Mouse (Mus musculus) myocyte (in vitro differentiated cells): ENCODE data around the gene Tmem87a. TPM values are rescaled to one million over a fixed set of nuclear protein-coding genes. Genes with fewer than 3 reads are reported as not detected.

ENCODE experiments used
- H3K27me3 ChIP-seq: one replicate; pipeline ENCODE4 v1.6.1; 2011; ENCODE audit not compliant: control insufficient read depth, insufficient read depth, insufficient read length
- H3K36me3 ChIP-seq: one replicate; pipeline ENCODE4 v1.6.1; 2011; ENCODE audit not compliant: control insufficient read depth, insufficient read depth
- H3K4me2 ChIP-seq: one replicate; pipeline ENCODE4 v1.6.1; 2011; ENCODE audit warnings: low read depth, control low read depth
- H3K4me3 ChIP-seq: one replicate; pipeline ENCODE4 v1.5.1; 2011; ENCODE audit warnings: mild to moderate bottlenecking, control low read depth, moderate library complexity
- H3K79me2 ChIP-seq: one replicate; pipeline ENCODE4 v1.6.1; 2011; ENCODE audit not compliant: control insufficient read depth, insufficient read depth
- H3ac ChIP-seq: one replicate; pipeline ENCODE4 v1.6.1; 2011; ENCODE audit not compliant: control insufficient read depth, insufficient read length
- CEBPB ChIP-seq: IDR thresholded peaks from 2 replicates; pipeline ENCODE4 v1.6.1; 2011; ENCODE audit warnings: mild to moderate bottlenecking, moderate library complexity; ENCODE audit not compliant: poor library complexity, insufficient read depth, severe bottlenecking
- E2F4 ChIP-seq: IDR thresholded peaks from one replicate; pipeline ENCODE4 v1.6.1; 2011; ENCODE audit warnings: mild to moderate bottlenecking, control low read depth, moderate library complexity; ENCODE audit not compliant: insufficient read depth
- MAX ChIP-seq: IDR thresholded peaks from one replicate; pipeline ENCODE4 v1.6.1; 2011; ENCODE audit warnings: low read depth, mild to moderate bottlenecking, control low read depth
- MYOD1 ChIP-seq, 3 experiments: IDR thresholded peaks; one replicate each; pipeline ENCODE4 v1.6.1; 2011; ENCODE audit warnings: control low read depth in 2 of 3, low read depth in 2 of 3, mild to moderate bottlenecking in 2 of 3, moderate library complexity in 1 of 3; ENCODE audit not compliant: insufficient read length in 2 of 3, control insufficient read depth in 1 of 3
- MYOG ChIP-seq, 3 experiments: IDR thresholded peaks; one replicate each; pipeline ENCODE4 v1.6.1; 2011; ENCODE audit warnings: control low read depth in 2 of 3, low read depth in 2 of 3, mild to moderate bottlenecking in 2 of 3; ENCODE audit not compliant: insufficient read length in 2 of 3, control insufficient read depth in 1 of 3, insufficient read depth in 1 of 3
- POLR2A ChIP-seq: IDR thresholded peaks from one replicate; pipeline ENCODE4 v1.6.1; 2011; ENCODE audit warnings: low read depth, mild to moderate bottlenecking, control low read depth, moderate library complexity; ENCODE audit not compliant: insufficient read length
- POLR2AphosphoS2 ChIP-seq: IDR thresholded peaks from one replicate; pipeline ENCODE4 v1.6.1; 2011; ENCODE audit warnings: low read depth, control low read depth; ENCODE audit not compliant: insufficient read length
- REST ChIP-seq: IDR thresholded peaks from one replicate; pipeline ENCODE4 v1.6.1; 2011; ENCODE audit warnings: mild to moderate bottlenecking, control low read depth, moderate library complexity; ENCODE audit not compliant: insufficient read depth, insufficient read length
- SRF ChIP-seq: IDR thresholded peaks from one replicate; pipeline ENCODE4 v1.6.1; 2011; ENCODE audit warnings: low read depth; ENCODE audit not compliant: control insufficient read depth, insufficient read length
- TCF12 ChIP-seq: IDR thresholded peaks from one replicate; pipeline ENCODE4 v1.6.1; 2011; ENCODE audit warnings: mild to moderate bottlenecking, control low read depth; ENCODE audit not compliant: poor library complexity, insufficient read depth, severe bottlenecking
- TCF3 ChIP-seq: IDR thresholded peaks from one replicate; pipeline ENCODE4 v1.6.1; 2011; ENCODE audit warnings: low read depth, control low read depth; ENCODE audit not compliant: insufficient read length
- USF1 ChIP-seq: IDR thresholded peaks from one replicate; pipeline ENCODE4 v1.6.1; 2011; ENCODE audit warnings: low read depth, mild to moderate bottlenecking, control low read depth, moderate library complexity
- polyA plus RNA-seq: library from polyadenylated mRNA; unstranded; fragments of >200 nt; fragmentation: generic; extraction: Trizol; gene quantifications from one replicate; pipeline ENCODE4 v1.2.1, GENCODE M21; 2012; ENCODE audit warnings: missing spikeins

Tmem87a gene
- polyA plus RNA-seq, 1 experiment: 12.4 TPM

- Histone ChIP-seq H3ac (no peak overlapping the region), H3K4me2 (no peak overlapping the region), H3K79me2 (no peaks in the 10 kb centered on the region), H3K27me3 (no peaks in the 10 kb centered on the region), H3K4me3 (no peak overlapping the region), H3K36me3 (no peaks in the 10 kb centered on the region)
- TF ChIP-seq E2F4 (no peak), MAX (no peak), CEBPB (no peak), POLR2A (no peak), USF1 (no peak), TCF3 (no peak)
Measured at GRCm38 (mm10) chr2:120444486-120444885, 40.6 kb upstream of the Tmem87a start.

GRCm38 (mm10) chr2:120424386-120424785 is 20.5 kb upstream of the Tmem87a start:
- TF ChIP-seq REST (no peak), POLR2AphosphoS2 (no peak), MAX (no peak), USF1 (no peak)
- Histone ChIP-seq H3K79me2 (no peaks in the 10 kb centered on the region), H3K27me3 (no peaks in the 10 kb centered on the region), H3K4me3 (no peak overlapping the region), H3ac (no peak overlapping the region), H3K36me3 (no peaks in the 10 kb centered on the region), H3K4me2 (no peak overlapping the region)

- Histone ChIP-seq H3K79me2 (no peaks in the 10 kb centered on the region), H3ac (no peak overlapping the region), H3K4me3 (no peak overlapping the region), H3K27me3 (no peaks in the 10 kb centered on the region), H3K4me2 (no peak overlapping the region), H3K36me3 (no peaks in the 10 kb centered on the region)
- no peak for TF ChIP-seq REST
- TF ChIP-seq USF1: no peak
- no peak for TF ChIP-seq MYOG (IDR thresholded peaks at IDR 0.05; ENCODE audit: control insufficient read depth in 1 of 3, insufficient read depth in 1 of 3, insufficient read length in 2 of 3, low read depth in 2 of 3)
- no peak for TF ChIP-seq POLR2AphosphoS2
- no peak for TF ChIP-seq SRF
- TF ChIP-seq CEBPB: no peak
- TF ChIP-seq POLR2A: no peak
- TF ChIP-seq TCF12: no peak
Measured at GRCm38 (mm10) chr2:120414738-120415414, 11.0 kb upstream of the Tmem87a start.

GRCm38 (mm10) chr2:120414113-120414512 is 10.2 kb upstream of the Tmem87a start:
- TF ChIP-seq TCF3 (no peak), MAX (no peak), USF1 (no peak), TCF12 (no peak), MYOD1 (IDR thresholded peaks at IDR 0.05; ENCODE audit: control insufficient read depth in 1 of 3, insufficient read length in 2 of 3, low read depth in 2 of 3) (no peak), MYOG (IDR thresholded peaks at IDR 0.05; ENCODE audit: control insufficient read depth in 1 of 3, insufficient read depth in 1 of 3, insufficient read length in 2 of 3, low read depth in 2 of 3) (no peak), REST (no peak)
- no peaks in the 10 kb centered on the region for H3K36me3 ChIP-seq
- H3K79me2 ChIP-seq: no peaks in the 10 kb centered on the region
- H3K27me3 ChIP-seq: no peaks in the 10 kb centered on the region
- H3K4me3 ChIP-seq: no peak overlapping the region
- H3ac ChIP-seq: no peak overlapping the region
- no peak overlapping the region for H3K4me2 ChIP-seq

GRCm38 (mm10) chr2:120411096-120411628 is 7.2 kb upstream of the Tmem87a start:
- no peaks in the 10 kb centered on the region for H3K36me3 ChIP-seq
- no peaks in the 10 kb centered on the region for H3K79me2 ChIP-seq
- TF ChIP-seq REST: no peak
- TF ChIP-seq TCF3: no peak
- no peak for TF ChIP-seq MYOD1 (IDR thresholded peaks at IDR 0.05; ENCODE audit: control insufficient read depth in 1 of 3, insufficient read length in 2 of 3, low read depth in 2 of 3)
- TF ChIP-seq MAX: no peak
- no peak for TF ChIP-seq E2F4
- TF ChIP-seq POLR2A: no peak
- TF ChIP-seq MYOG (IDR thresholded peaks at IDR 0.05; ENCODE audit: control insufficient read depth in 1 of 3, insufficient read depth in 1 of 3, insufficient read length in 2 of 3, low read depth in 2 of 3): no peak
- TF ChIP-seq POLR2AphosphoS2: no peak
- no peak for TF ChIP-seq CEBPB
- TF ChIP-seq TCF12: no peak
- TF ChIP-seq USF1: no peak
- no peak for TF ChIP-seq SRF
- H3K4me3 ChIP-seq: no peak overlapping the region
- no peak overlapping the region for H3K4me2 ChIP-seq
- H3ac ChIP-seq: no peak overlapping the region
- H3K27me3 ChIP-seq: no peaks in the 10 kb centered on the region
